Mouse (Mus musculus): ENCODE data around the gene Isoc2a.

GRCm38 (mm10) chr7:4877226-4877625 is 273 bp downstream of the Isoc2a start:
- TF ChIP-seq POLR2A (IDR thresholded peaks at IDR 0.05; ENCODE audit: extremely low read depth, insufficient read depth, low read length) (no peak), CTCF (IDR thresholded peaks at IDR 0.05; ENCODE audit: low read depth, low read length) (no peak)

Measured in liver, adult 2 months (tissue).